Mouse (Mus musculus): ENCODE data around the gene Mrtfa. TPM values are rescaled to one million over a fixed set of nuclear protein-coding genes. Genes with fewer than 3 reads are reported as not detected.

Gene Mrtfa
- polyA plus RNA-seq, 1 experiment: 80.0 TPM

GRCm38 (mm10) chr15:81231325-81231724 lies 40.8 kb upstream of the Mrtfa start:
- peaks cover 9% of the 10 kb centered on the region for H3K27me3 ChIP-seq (ENCODE audit: control insufficient read depth, insufficient read depth, low read length)
- 75% methylated on average over 7 of the region's 7 CpGs for WGBS
- TF ChIP-seq POLR2A (IDR thresholded peaks at IDR 0.05; ENCODE audit: low read depth, low read length) (no peak), CTCF (IDR thresholded peaks at IDR 0.05; ENCODE audit: extremely low read depth, insufficient read depth, insufficient read length, insufficient replicate concordance) (no peak)

GRCm38 (mm10) chr15:81229791-81230190 lies 39.2 kb upstream of the Mrtfa start:
- WGBS: 85% methylated on average over 3 of the region's 3 CpGs
- no peak overlapping the region for H3K4me3 ChIP-seq (ENCODE audit: extremely low read depth, insufficient read depth, insufficient read length)
- no peak for TF ChIP-seq CTCF (IDR thresholded peaks at IDR 0.05; ENCODE audit: extremely low read depth, insufficient read depth, insufficient read length, insufficient replicate concordance)
- no peak for TF ChIP-seq POLR2A (IDR thresholded peaks at IDR 0.05; ENCODE audit: low read depth, low read length)
- no peak overlapping the region for H3K27ac ChIP-seq (ENCODE audit: insufficient read depth, low read length)
- no peak for DNase-seq (ENCODE audit: low read depth in 1 of 2, low spot score in 2 of 2)
- H3K4me1 ChIP-seq (ENCODE audit: control insufficient read depth, insufficient read depth, insufficient read length): no peaks in the 10 kb centered on the region
- no peaks in the 10 kb centered on the region for H3K36me3 ChIP-seq (ENCODE audit: control insufficient read depth, insufficient read depth, low read length)
- no peaks in the 10 kb centered on the region; the same call in 1 of the 2 replicates for H3K27me3 ChIP-seq (ENCODE audit: control insufficient read depth, insufficient read depth, low read length)

More at GRCm38 (mm10) chr15:81231325-81231724, 40.8 kb upstream of the Mrtfa start:
- no peak for DNase-seq (ENCODE audit: low read depth in 1 of 2, low spot score in 2 of 2)
- Histone ChIP-seq H3K27ac (ENCODE audit: insufficient read depth, low read length) (no peak overlapping the region), H3K4me3 (ENCODE audit: extremely low read depth, insufficient read depth, insufficient read length) (no peak overlapping the region), H3K36me3 (ENCODE audit: control insufficient read depth, insufficient read depth, low read length) (no peaks in the 10 kb centered on the region), H3K4me1 (ENCODE audit: control insufficient read depth, insufficient read depth, insufficient read length) (peaks cover 6% of the 10 kb centered on the region; the same call in 1 of the 2 replicates)

GRCm38 (mm10) chr15:81228258-81228657 lies 37.7 kb upstream of the Mrtfa start:
- H3K36me3 ChIP-seq (ENCODE audit: control insufficient read depth, insufficient read depth, low read length): no peaks in the 10 kb centered on the region
- no peaks in the 10 kb centered on the region for H3K4me1 ChIP-seq (ENCODE audit: control insufficient read depth, insufficient read depth, insufficient read length)
- H3K27ac ChIP-seq (ENCODE audit: insufficient read depth, low read length): no peak overlapping the region
- H3K27me3 ChIP-seq (ENCODE audit: control insufficient read depth, insufficient read depth, low read length): no peaks in the 10 kb centered on the region; the same call in 1 of the 2 replicates
- no peak overlapping the region for H3K4me3 ChIP-seq (ENCODE audit: extremely low read depth, insufficient read depth, insufficient read length)
- WGBS: 85% methylated on average over 3 of the region's 3 CpGs
- no peak for DNase-seq (ENCODE audit: low read depth in 1 of 2, low spot score in 2 of 2)
- TF ChIP-seq POLR2A (IDR thresholded peaks at IDR 0.05; ENCODE audit: low read depth, low read length) (no peak), CTCF (IDR thresholded peaks at IDR 0.05; ENCODE audit: extremely low read depth, insufficient read depth, insufficient read length, insufficient replicate concordance) (no peak)

GRCm38 (mm10) chr15:81227275-81227674 lies 36.7 kb upstream of the Mrtfa start:
- 94% methylated on average over 3 of the region's 3 CpGs for WGBS
- TF ChIP-seq POLR2A (IDR thresholded peaks at IDR 0.05; ENCODE audit: low read depth, low read length) (no peak), CTCF (IDR thresholded peaks at IDR 0.05; ENCODE audit: extremely low read depth, insufficient read depth, insufficient read length, insufficient replicate concordance) (no peak)

GRCm38 (mm10) chr15:81226796-81227195 lies 36.2 kb upstream of the Mrtfa start:
- Histone ChIP-seq H3K27me3 (ENCODE audit: control insufficient read depth, insufficient read depth, low read length) (no peaks in the 10 kb centered on the region), H3K4me3 (ENCODE audit: extremely low read depth, insufficient read depth, insufficient read length) (no peak overlapping the region), H3K27ac (ENCODE audit: insufficient read depth, low read length) (no peak overlapping the region), H3K36me3 (ENCODE audit: control insufficient read depth, insufficient read depth, low read length) (no peaks in the 10 kb centered on the region), H3K4me1 (ENCODE audit: control insufficient read depth, insufficient read depth, insufficient read length) (no peaks in the 10 kb centered on the region)
- DNase-seq (ENCODE audit: low read depth in 1 of 2, low spot score in 2 of 2): no peak
- WGBS: 86% methylated on average over 4 of the region's 4 CpGs
- TF ChIP-seq CTCF (IDR thresholded peaks at IDR 0.05; ENCODE audit: extremely low read depth, insufficient read depth, insufficient read length, insufficient replicate concordance) (no peak), POLR2A (IDR thresholded peaks at IDR 0.05; ENCODE audit: low read depth, low read length) (no peak)

More at GRCm38 (mm10) chr15:81227275-81227674, 36.7 kb upstream of the Mrtfa start:
- Histone ChIP-seq H3K27ac (ENCODE audit: insufficient read depth, low read length) (no peak overlapping the region), H3K4me3 (ENCODE audit: extremely low read depth, insufficient read depth, insufficient read length) (no peak overlapping the region), H3K36me3 (ENCODE audit: control insufficient read depth, insufficient read depth, low read length) (no peaks in the 10 kb centered on the region), H3K4me1 (ENCODE audit: control insufficient read depth, insufficient read depth, insufficient read length) (no peaks in the 10 kb centered on the region), H3K27me3 (ENCODE audit: control insufficient read depth, insufficient read depth, low read length) (no peaks in the 10 kb centered on the region; the same call in 1 of the 2 replicates)
- DNase-seq (ENCODE audit: low read depth in 1 of 2, low spot score in 2 of 2): no peak

GRCm38 (mm10) chr15:81225732-81226131 lies 35.2 kb upstream of the Mrtfa start:
- H3K4me1 ChIP-seq (ENCODE audit: control insufficient read depth, insufficient read depth, insufficient read length): no peaks in the 10 kb centered on the region
- WGBS: 80% methylated on average over 6 of the region's 6 CpGs
- H3K27me3 ChIP-seq (ENCODE audit: control insufficient read depth, insufficient read depth, low read length): no peaks in the 10 kb centered on the region
- no peaks in the 10 kb centered on the region for H3K36me3 ChIP-seq (ENCODE audit: control insufficient read depth, insufficient read depth, low read length)
- TF ChIP-seq POLR2A (IDR thresholded peaks at IDR 0.05; ENCODE audit: low read depth, low read length) (no peak), CTCF (IDR thresholded peaks at IDR 0.05; ENCODE audit: extremely low read depth, insufficient read depth, insufficient read length, insufficient replicate concordance) (no peak)
- H3K4me3 ChIP-seq (ENCODE audit: extremely low read depth, insufficient read depth, insufficient read length): no peak overlapping the region
- no peak for DNase-seq (ENCODE audit: low read depth in 1 of 2, low spot score in 2 of 2)
- no peak overlapping the region for H3K27ac ChIP-seq (ENCODE audit: insufficient read depth, low read length)

- no peak for DNase-seq (ENCODE audit: low read depth in 1 of 2, low spot score in 2 of 2)
- Histone ChIP-seq H3K27ac (ENCODE audit: insufficient read depth, low read length) (no peak overlapping the region), H3K36me3 (ENCODE audit: control insufficient read depth, insufficient read depth, low read length) (no peaks in the 10 kb centered on the region), H3K27me3 (ENCODE audit: control insufficient read depth, insufficient read depth, low read length) (no peaks in the 10 kb centered on the region), H3K4me1 (ENCODE audit: control insufficient read depth, insufficient read depth, insufficient read length) (no peaks in the 10 kb centered on the region), H3K4me3 (ENCODE audit: extremely low read depth, insufficient read depth, insufficient read length) (no peak overlapping the region)
- 90% methylated on average over 10 of the region's 10 CpGs for WGBS
- TF ChIP-seq POLR2A (IDR thresholded peaks at IDR 0.05; ENCODE audit: low read depth, low read length) (no peak), CTCF (IDR thresholded peaks at IDR 0.05; ENCODE audit: extremely low read depth, insufficient read depth, insufficient read length, insufficient replicate concordance) (no peak)
These were observed 34.5 kb upstream of the Mrtfa start for GRCm38 (mm10) chr15:81225016-81225415.
